Mouse (Mus musculus) hindbrain, embryonic 11.5 days (tissue): Measurements from ENCODE around the gene 1700001C19Rik. TPM values are rescaled to one million over a fixed set of nuclear protein-coding genes. Genes with fewer than 3 reads are reported as not detected.

ENCODE experiments used
- ATAC-seq: fragments of 200-750 bp; cut with Nextera tagmentation; 2 replicates; pipeline ENCODE4 v1.8.0; 2017; ENCODE audit warnings: mild to moderate bottlenecking, moderate TSS enrichment, moderate library complexity; ENCODE audit not compliant: low FRiP score
- DNase-seq: peaks from one replicate; pipeline ENCODE4 v3.0.0-alpha.2; 2015; ENCODE audit warnings: low spot score
- H3K27ac ChIP-seq: fragments of 300-500 bp; sonication (generic); 2 replicates; pipeline ENCODE4 v1.5.1; 2014; ENCODE audit warnings: mild to moderate bottlenecking, low read depth, low read length
- H3K27me3 ChIP-seq: fragments of 300-500 bp; sonication (generic); 2 replicates; pipeline ENCODE4 v1.6.1; 2014; ENCODE audit warnings: mild to moderate bottlenecking, low read length, moderate library complexity, mixed read lengths; ENCODE audit not compliant: control insufficient read depth, insufficient read depth
- H3K36me3 ChIP-seq: fragments of 300-500 bp; sonication (generic); 2 replicates; pipeline ENCODE4 v1.6.1; 2014; ENCODE audit warnings: mild to moderate bottlenecking, low read length, moderate library complexity, mixed read lengths; ENCODE audit not compliant: control insufficient read depth, insufficient read depth
- H3K4me1 ChIP-seq: fragments of 300-500 bp; sonication (generic); replicated peaks from 2 replicates; pipeline ENCODE4 v1.6.1; 2014; ENCODE audit warnings: low read length, mixed read lengths; ENCODE audit not compliant: control insufficient read depth, insufficient read depth
- H3K4me2 ChIP-seq: fragments of 300-500 bp; sonication (generic); replicated peaks from 2 replicates; pipeline ENCODE4 v1.6.1; 2014; ENCODE audit warnings: mild to moderate bottlenecking, low read depth, low read length
- H3K4me3 ChIP-seq: fragments of 300-500 bp; sonication (generic); 2 replicates; pipeline ENCODE4 v1.5.1; 2014; ENCODE audit warnings: low read depth, low read length
- H3K9ac ChIP-seq: fragments of 300-500 bp; sonication (generic); 2 replicates; pipeline ENCODE4 v1.6.1; 2014; ENCODE audit warnings: low read depth, low read length
- H3K9me3 ChIP-seq: fragments of 300-500 bp; sonication (generic); 2 replicates; pipeline ENCODE4 v1.6.1; 2016; ENCODE audit warnings: low read length; ENCODE audit not compliant: control insufficient read depth
- WGBS: fragments of 180-500 bp; shearing (Covaris S2); extraction: QIAGEN DNeasy Blood & Tissue Kit; methylation state at CpG from one replicate; pipeline ENCODE4 v1.1.7; 2014; 5-methylcytosine and 5-hydroxymethylcytosine counted together
- polyA plus RNA-seq: library from polyadenylated mRNA; unstranded; fragments of >200 nt; fragmentation: Nextera tagmentation; extraction: Ambion mirVana; gene quantifications from 2 replicates; pipeline ENCODE4 v1.2.1, GENCODE M21; 2014

Gene 1700001C19Rik
- polyA plus RNA-seq: 0.42 and 0.68 TPM in 2 replicates

DNA sequence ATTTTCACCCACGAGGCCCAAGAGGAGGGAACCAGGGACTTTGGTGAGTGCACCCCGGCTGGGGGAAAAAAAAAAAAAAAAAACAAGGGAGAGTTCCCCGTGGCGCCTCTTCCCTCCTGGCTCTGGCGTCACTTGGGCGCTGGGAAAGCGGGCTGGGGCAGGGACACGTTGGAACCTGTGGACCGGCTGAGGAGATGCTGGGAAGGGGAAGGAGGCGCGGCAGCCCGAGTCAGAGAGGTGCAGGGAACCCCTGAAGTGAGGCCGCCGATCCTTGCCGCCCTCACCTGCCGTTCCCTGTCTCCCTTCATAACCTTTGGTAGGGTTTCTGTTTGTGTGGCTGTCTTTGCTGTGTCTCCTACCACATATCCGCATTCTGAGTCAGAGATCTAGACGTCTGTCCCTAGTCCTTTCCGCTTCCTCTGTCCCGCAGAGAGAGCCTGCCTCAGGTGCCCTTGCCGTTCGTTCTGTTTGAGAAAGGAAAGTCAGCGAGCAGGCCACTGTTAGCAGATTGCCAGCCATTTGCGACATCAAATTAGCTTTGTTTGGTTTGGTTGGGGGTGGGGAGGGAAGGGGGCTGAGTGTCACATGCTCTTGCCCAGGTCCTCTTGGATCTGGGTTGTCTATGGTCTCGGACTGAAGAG, at the start of gene 1700001C19Rik:
Gene 1700001C19Rik (minus strand): TSS at position 470 of the 641 bp plus-strand sequence.
- Histone ChIP-seq H3K9me3 (no peaks in the 10 kb centered on the region), H3K4me2 (peak within 1 kb of the TSS; percentile 76), H3K9ac (no peak within 1 kb of the TSS), H3K4me3 (peak within 1 kb of the TSS; percentile 26), H3K36me3 (no peaks in the 10 kb centered on the region), H3K27ac (no peak within 1 kb of the TSS), H3K4me1 (0 out of 2 replicates have a peak, but pooled peaks cover 2% of the 10 kb centered on the region), H3K27me3 (peaks cover 25% of the 10 kb centered on the region)
- peak; percentile 29 for DNase-seq
- 2% methylated on average over 21 of the region's 25 CpGs for WGBS
- no peak for ATAC-seq

DNA sequence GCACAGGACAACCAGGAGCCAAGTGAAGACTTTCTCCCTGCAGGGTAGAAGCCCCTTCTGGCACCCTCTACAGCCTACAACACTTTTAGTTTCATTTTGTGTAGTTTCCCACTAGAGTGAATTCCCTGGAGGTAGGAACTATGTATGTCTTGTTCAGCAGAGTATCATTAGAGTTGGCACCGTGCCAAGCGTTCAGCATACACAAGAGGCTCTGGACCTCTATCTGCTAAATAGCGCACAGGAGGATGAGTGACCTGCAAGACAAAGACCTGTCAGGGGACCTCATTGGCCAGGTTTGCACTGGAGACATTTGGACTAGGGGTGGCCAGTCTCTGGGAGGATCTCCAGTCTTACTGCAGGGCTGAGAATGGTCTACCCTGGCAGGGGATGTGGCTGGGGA, 48.6 kb upstream of the 1700001C19Rik start:
- no peaks in the 10 kb centered on the region for H3K27me3 ChIP-seq
- DNase-seq: no peak
- H3K27ac ChIP-seq: no peak overlapping the region
- WGBS: 94% methylated on average over 3 of the region's 3 CpGs
- H3K4me2 ChIP-seq: no peak overlapping the region
- no peak overlapping the region for H3K4me3 ChIP-seq
- no peaks in the 10 kb centered on the region for H3K4me1 ChIP-seq
- H3K36me3 ChIP-seq: peaks cover 10% of the 10 kb centered on the region; the same call in 1 of the 2 replicates
- H3K9me3 ChIP-seq: no peaks in the 10 kb centered on the region
- H3K9ac ChIP-seq: no peak overlapping the region
- no peak for ATAC-seq

DNA sequence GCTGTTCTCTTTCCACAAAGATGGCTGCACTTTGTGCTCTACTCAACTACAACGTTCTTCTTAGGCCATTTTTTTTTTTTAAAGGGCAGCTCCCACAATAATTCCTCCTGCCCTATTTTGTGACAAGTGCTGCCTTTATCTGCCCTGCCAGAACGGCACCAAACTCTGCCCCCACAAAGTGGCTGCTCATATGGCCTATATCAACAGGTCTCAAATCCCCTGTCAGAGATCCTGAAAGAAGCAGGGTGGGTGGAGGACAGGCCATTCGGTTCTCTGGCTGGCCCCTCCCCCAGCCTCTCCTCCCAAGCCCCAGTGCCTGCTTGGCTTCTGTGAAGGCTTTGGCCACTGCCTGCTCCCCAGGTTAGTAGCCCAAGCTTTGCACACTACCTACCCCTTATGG, 47.8 kb upstream of the 1700001C19Rik start:
- DNase-seq (no peak), ATAC-seq (no peak)
- Histone ChIP-seq H3K4me1 (no peaks in the 10 kb centered on the region), H3K36me3 (peaks cover 10% of the 10 kb centered on the region; the same call in 1 of the 2 replicates), H3K27ac (0 out of 2 replicates have a peak overlapping the region, but pooled peaks have one; percentile 24), H3K9ac (no peak overlapping the region), H3K4me2 (no peak overlapping the region), H3K4me3 (no peak overlapping the region), H3K9me3 (no peaks in the 10 kb centered on the region), H3K27me3 (no peaks in the 10 kb centered on the region)
- WGBS: 7% methylated on average over 3 of the region's 3 CpGs

DNA sequence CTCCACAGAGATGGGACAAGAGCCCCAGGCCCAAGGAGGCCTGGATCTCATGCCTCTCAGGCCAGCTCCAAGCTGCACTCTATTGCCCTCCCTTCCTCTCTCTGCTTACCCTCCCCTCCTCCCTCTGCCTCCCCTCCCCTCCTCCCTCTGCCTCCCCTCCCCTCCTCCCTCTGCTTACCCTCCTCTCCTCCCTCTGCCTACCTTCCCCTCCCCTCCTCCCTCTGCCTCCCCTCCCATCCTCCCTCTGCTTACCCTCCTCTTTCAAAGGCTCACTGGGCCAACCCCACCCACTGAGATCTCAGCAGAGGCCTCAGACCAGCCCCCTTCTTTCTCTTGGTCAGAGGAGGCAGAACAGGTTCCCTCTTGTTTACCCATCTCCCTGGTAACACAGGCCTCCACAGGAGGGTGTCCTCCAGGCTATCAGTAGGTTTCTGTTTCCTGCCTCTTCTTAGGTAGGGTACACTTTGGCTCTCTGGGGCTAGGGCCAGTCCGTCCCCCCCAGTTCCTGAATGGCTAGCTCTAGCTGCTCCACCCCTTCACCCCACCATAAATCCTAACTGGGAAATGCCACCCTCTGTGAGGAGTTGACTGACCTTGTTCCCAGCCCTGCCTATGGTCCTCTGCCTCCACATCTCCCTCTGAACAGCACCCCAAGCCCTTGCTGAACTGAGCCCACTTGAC, 47.2 kb upstream of the 1700001C19Rik start:
- Histone ChIP-seq H3K27me3 (no peaks in the 10 kb centered on the region), H3K9ac (no peak overlapping the region), H3K27ac (0 out of 2 replicates have a peak overlapping the region, but pooled peaks have one; percentile 24), H3K4me1 (no peaks in the 10 kb centered on the region), H3K9me3 (no peaks in the 10 kb centered on the region), H3K4me2 (no peak overlapping the region), H3K4me3 (no peak overlapping the region), H3K36me3 (peaks cover 5% of the 10 kb centered on the region; the same call in 1 of the 2 replicates)
- ATAC-seq: no peak
- 20% methylated on average over 1 of the region's 1 CpGs for WGBS
- no peak for DNase-seq

DNA sequence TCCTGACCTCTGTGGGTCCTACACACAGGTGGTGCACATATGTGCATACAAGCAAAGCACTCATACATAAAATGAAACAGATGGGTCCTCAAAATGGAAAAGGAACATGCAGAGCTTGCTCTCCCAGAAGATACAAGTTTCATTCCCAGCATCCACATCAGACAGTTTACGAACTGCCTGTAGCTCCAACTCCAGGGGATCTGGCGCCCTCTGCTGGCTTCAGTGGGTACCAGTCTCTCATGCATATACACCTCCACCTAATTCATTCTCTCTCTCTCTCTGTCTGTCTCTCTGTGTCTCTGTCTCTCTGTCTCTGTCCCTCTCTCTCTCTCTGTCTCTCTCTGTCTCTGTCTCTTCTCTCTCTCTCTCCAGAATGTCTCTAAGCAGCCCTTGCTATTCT, 45.2 kb upstream of the 1700001C19Rik start:
- ATAC-seq: no peak
- Histone ChIP-seq H3K4me1 (no peaks in the 10 kb centered on the region), H3K36me3 (no peaks in the 10 kb centered on the region)

DNA sequence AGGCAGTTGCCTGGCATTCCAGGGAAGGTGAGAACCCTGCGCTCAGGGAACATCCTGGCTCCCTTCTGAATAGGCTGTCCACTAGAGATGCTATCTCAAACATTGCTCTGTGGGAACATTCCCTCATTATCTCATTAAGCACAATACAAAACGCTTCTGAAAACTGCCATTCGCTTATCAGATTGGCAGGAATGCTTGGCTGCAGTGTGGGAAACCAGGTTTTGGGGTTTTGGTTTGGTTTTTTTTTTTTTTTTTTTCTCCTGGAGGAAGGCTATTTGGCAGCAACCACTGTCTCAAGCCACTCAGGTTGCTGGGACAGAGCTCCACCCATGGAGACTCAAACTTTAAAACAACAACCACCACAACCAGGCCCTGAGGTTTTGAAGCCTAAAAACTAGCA, 42.7 kb upstream of the 1700001C19Rik start:
- Histone ChIP-seq H3K4me1 (no peaks in the 10 kb centered on the region), H3K36me3 (no peaks in the 10 kb centered on the region), H3K27me3 (no peaks in the 10 kb centered on the region), H3K27ac (no peak overlapping the region), H3K9ac (no peak overlapping the region), H3K9me3 (no peaks in the 10 kb centered on the region), H3K4me2 (no peak overlapping the region), H3K4me3 (no peak overlapping the region)
- 70% methylated on average over 3 of the region's 3 CpGs for WGBS
- DNase-seq: no peak
- ATAC-seq: no peak

More for the DNA sequence above, 45.2 kb upstream of the 1700001C19Rik start:
- no peak overlapping the region for H3K27ac ChIP-seq
- DNase-seq: peak; percentile 77
- H3K4me2 ChIP-seq: no peak overlapping the region
- 41% methylated on average over 2 of the region's 2 CpGs for WGBS
- H3K9me3 ChIP-seq: no peaks in the 10 kb centered on the region
- no peak overlapping the region for H3K4me3 ChIP-seq
- H3K9ac ChIP-seq: no peak overlapping the region
- H3K27me3 ChIP-seq: no peaks in the 10 kb centered on the region

DNA sequence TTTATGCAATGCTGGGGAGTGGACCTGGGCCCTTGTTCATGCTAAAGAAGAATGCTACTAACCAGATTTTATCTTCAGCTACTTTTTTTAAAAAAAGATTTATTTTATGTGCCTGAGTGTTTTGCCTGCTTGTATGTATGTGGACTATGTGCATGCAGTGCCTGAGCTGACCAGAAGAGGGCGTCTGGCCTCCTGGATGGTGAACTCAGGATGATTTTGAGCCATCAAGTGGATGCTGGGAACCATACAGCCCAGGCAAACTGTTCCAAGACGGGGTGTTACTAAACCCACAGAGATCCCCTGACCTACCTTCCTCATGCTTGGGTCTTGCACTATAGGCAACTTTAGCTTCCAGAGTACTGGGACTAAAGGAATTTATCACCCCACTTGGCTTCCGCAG, 38.5 kb upstream of the 1700001C19Rik start:
- no peak overlapping the region for H3K27ac ChIP-seq
- H3K4me2 ChIP-seq: no peak overlapping the region
- WGBS: 66% methylated on average over 3 of the region's 3 CpGs
- no peak for DNase-seq
- H3K9ac ChIP-seq: no peak overlapping the region
- no peaks in the 10 kb centered on the region for H3K4me1 ChIP-seq
- no peak overlapping the region for H3K4me3 ChIP-seq
- ATAC-seq: no peak
- no peaks in the 10 kb centered on the region for H3K36me3 ChIP-seq
- no peaks in the 10 kb centered on the region for H3K27me3 ChIP-seq
- H3K9me3 ChIP-seq: no peaks in the 10 kb centered on the region

DNA sequence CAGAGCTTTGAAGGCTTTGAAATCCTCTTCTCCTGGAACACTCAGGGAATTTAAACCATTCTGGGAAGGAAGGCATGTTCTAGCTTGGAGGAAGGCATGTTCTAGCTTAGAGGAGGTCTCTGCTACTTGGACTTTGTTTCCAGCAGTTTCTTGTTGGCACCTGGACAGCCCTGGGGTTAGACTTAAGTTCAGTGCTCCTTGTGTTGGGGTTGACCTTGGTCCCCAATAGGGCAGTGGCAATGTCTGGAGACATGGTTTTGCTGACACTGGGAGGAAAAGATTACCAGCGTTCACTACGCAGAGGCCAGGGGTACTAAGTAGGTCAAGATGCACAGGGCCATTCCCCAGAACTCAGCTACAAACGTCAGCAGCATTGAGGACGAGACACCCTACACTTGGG, 38.0 kb upstream of the 1700001C19Rik start:
- Histone ChIP-seq H3K27me3 (no peaks in the 10 kb centered on the region), H3K9me3 (no peaks in the 10 kb centered on the region), H3K4me2 (no peak overlapping the region), H3K4me3 (no peak overlapping the region), H3K4me1 (no peaks in the 10 kb centered on the region), H3K36me3 (no peaks in the 10 kb centered on the region), H3K27ac (no peak overlapping the region), H3K9ac (no peak overlapping the region)
- 86% methylated on average over 4 of the region's 4 CpGs for WGBS
- ATAC-seq: no peak
- no peak for DNase-seq

DNA sequence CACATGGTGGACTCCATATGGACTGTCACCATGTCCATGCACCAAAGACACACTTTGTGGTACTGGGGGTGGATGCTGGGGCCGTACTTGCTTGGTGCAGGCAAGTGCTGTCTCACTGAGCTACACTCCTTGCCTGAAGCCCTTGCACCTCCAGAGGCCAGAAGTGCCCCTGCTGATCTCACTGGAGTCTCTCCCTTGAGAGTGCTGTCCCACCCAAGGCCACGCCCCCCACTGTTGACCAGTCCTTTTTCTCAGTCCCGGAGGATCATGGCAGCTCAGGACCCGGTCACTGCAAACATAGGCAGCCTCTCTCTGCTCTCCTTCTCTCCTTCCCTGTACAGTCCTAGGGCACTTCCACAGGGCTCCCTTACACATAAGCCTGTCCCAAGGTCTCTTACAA, 37.1 kb upstream of the 1700001C19Rik start:
- 86% methylated on average over 4 of the region's 4 CpGs for WGBS
- ATAC-seq: no peak
- H3K9me3 ChIP-seq: no peaks in the 10 kb centered on the region

More for the DNA sequence above, 37.1 kb upstream of the 1700001C19Rik start:
- H3K27ac ChIP-seq: no peak overlapping the region
- no peaks in the 10 kb centered on the region for H3K4me1 ChIP-seq
- H3K27me3 ChIP-seq: peaks cover under 1% of the 10 kb centered on the region; the same call in 1 of the 2 replicates
- H3K9ac ChIP-seq: no peak overlapping the region
- no peak overlapping the region for H3K4me2 ChIP-seq
- no peaks in the 10 kb centered on the region for H3K36me3 ChIP-seq
- H3K4me3 ChIP-seq: no peak overlapping the region
- DNase-seq: no peak
